Mouse (Mus musculus): ENCODE results near the gene Sergef. TPM values are rescaled to one million over a fixed set of nuclear protein-coding genes. Genes with fewer than 3 reads are reported as not detected.
"Not testable (repeated sequence)": the region's sequence is repeated elsewhere in the genome, so short reads cannot be mapped to it uniquely, and the experiment has no call there.

The Sergef gene
- polyA plus RNA-seq, 1 experiment from 2014 or later, result 9.3 TPM

DNA sequence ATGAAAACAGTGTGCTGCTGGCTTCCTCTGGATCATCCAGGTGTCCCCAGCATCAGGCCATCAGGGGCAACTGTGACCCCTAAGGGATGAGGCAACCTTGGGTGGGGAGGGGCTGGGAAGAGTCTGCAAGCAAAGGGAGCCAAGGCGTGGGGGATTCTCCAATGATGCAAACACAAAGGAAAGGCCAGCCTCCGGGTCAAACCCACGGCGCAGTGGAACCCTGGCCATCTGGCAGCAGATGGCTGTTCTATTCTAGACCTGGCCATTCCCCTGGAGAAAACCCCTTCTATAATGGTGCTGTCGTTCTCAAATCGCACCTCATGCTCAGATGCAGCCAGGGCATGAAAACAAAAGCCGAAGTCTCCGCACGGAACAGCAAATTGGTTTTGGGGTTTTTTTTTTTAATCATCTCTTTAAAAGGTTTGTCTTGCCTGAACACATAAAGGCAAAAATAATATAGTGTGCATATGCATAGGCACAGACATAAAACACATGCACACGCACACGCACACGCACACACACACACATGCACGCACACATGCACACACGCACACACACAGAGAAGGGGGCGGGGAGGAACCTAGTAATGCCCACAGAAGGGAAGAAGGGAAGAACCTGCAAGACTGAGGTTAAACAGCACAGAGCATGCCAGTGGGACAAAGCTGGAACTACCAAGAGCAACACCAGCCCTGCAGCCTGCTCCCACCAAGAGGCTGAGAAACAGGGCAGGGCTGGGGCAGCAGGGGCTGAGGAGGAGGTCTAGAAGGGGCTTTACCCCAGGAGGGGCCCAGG is 66.6 kb downstream of the Sergef start:
- H3K9ac ChIP-seq, result no peak overlapping the region
- no peaks in the 10 kb centered on the region for H3K4me1 ChIP-seq (replicated peaks)
- no peak overlapping the region for H3K4me2 ChIP-seq
- WGBS, result 77% methylated on average over 15 of the region's 15 CpGs
- no peaks in the 10 kb centered on the region for H3K27me3 ChIP-seq
- ATAC-seq (replicated peaks; ENCODE audit: insufficient number of reproducible peaks, insufficient read depth, low FRiP score, low read depth), result no peak
- H3K4me3 ChIP-seq, result no peak overlapping the region
- H3K36me3 ChIP-seq, result no peaks in the 10 kb centered on the region
- H3K27ac ChIP-seq, result no peak overlapping the region
- no peaks in the 10 kb centered on the region for H3K9me3 ChIP-seq (replicated peaks)

DNA sequence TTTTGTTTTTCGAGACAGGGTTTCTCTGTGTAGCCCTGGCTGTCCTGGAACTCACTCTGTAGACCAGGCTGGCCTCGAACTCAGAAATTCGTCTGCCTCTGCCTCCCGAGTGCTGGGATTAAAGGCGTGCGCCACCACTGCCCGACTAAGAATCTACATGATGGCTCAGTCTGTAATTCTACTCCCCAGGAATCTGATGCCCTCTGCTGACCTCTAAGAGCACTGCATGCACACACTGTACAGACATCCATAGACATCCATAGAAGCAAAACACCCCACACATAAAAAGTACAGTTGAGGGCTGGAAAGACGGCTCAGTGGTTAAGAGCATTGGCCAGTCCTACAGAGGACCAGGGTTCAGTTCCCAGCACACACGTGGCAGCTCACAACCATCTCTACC is 70.1 kb downstream of the Sergef start:
- H3K9ac ChIP-seq; ATAC-seq (replicated peaks; ENCODE audit: insufficient number of reproducible peaks, insufficient read depth, low FRiP score, low read depth); H3K27me3 ChIP-seq; H3K4me2 ChIP-seq; H3K4me3 ChIP-seq; H3K27ac ChIP-seq; H3K4me1 ChIP-seq (replicated peaks); H3K36me3 ChIP-seq; H3K9me3 ChIP-seq (replicated peaks): not testable (repeated sequence)
- WGBS, result 66% methylated on average over 9 of the region's 9 CpGs

DNA sequence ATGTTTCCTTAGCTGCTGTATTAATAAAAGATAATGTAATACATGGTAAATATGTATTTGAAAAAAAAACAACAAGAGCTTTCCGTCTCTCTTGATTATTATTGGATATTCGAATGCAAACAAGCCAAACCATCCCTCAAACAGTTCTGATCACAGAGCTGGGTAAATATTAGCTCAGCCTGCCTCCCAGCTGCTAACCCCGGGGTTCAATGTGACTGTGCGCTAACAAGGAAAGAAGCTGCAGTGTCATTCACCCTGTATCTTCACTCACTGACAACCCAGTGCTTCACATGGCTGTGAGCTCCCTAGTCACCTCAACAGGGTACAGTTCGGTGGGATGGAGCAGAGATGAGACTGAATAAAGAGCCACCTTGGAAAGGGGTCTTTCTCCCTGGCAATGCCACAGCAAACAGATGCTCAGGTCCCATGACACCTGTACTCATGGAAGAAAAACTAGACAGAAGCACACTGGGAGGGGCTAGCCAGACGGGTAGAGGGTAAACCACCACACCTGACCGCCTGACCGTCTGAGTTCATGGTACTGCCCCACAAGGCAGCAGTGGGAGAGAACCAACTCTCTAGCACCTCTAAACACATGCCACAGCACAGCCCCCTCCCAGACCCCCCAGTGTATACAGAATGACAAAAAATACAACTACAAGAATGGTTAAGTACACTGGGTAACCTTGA is 73.1 kb downstream of the Sergef start:
- no peak overlapping the region for H3K4me3 ChIP-seq
- H3K9ac ChIP-seq, result no peak overlapping the region
- H3K4me1 ChIP-seq (replicated peaks), result no peaks in the 10 kb centered on the region
- no peak for ATAC-seq (replicated peaks; ENCODE audit: insufficient number of reproducible peaks, insufficient read depth, low FRiP score, low read depth)
- no peak overlapping the region for H3K4me2 ChIP-seq
- H3K27ac ChIP-seq, result no peak overlapping the region
- no peaks in the 10 kb centered on the region for H3K9me3 ChIP-seq (replicated peaks)
- H3K27me3 ChIP-seq, result no peaks in the 10 kb centered on the region
- H3K36me3 ChIP-seq, result no peaks in the 10 kb centered on the region
- WGBS, result 85% methylated on average over 8 of the region's 8 CpGs

GRCm38 (mm10) chr7:46565374-46565773 is 74.2 kb downstream of the Sergef start:
- 94% methylated on average over 7 of the region's 7 CpGs for WGBS
- no peak overlapping the region for H3K4me2 ChIP-seq
- no peak overlapping the region for H3K27ac ChIP-seq
- H3K9ac ChIP-seq, result no peak overlapping the region
- no peak for ATAC-seq (replicated peaks; ENCODE audit: insufficient number of reproducible peaks, insufficient read depth, low FRiP score, low read depth)
- no peaks in the 10 kb centered on the region for H3K27me3 ChIP-seq
- H3K36me3 ChIP-seq, result no peaks in the 10 kb centered on the region
- no peak overlapping the region for H3K4me3 ChIP-seq
- no peaks in the 10 kb centered on the region for H3K9me3 ChIP-seq (replicated peaks)
- H3K4me1 ChIP-seq (replicated peaks), result no peaks in the 10 kb centered on the region

DNA sequence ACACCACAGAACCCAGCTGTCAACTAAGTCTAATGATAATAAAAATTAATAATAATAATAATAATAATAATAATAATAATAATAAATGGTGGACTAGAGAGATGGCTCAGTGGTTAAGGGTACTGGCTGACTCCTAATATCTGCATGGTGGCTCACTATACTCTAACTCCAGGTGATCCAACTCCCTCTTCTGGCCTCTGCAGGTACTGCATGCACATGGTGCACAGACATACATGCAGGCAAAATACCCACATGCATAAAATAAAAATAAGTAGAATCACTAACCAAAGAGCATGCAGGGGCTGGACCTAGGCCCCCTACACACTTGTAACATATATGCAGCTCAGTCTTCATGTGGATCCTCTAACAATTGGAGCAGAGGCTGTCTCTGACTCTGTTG is 75.8 kb downstream of the Sergef start:
- peaks cover 8% of the 10 kb centered on the region; the same call in 1 of the 2 replicates for H3K4me1 ChIP-seq (replicated peaks)
- no peak overlapping the region for H3K4me3 ChIP-seq
- H3K9ac ChIP-seq, result no peak overlapping the region
- no peaks in the 10 kb centered on the region for H3K9me3 ChIP-seq (replicated peaks)
- no peaks in the 10 kb centered on the region for H3K27me3 ChIP-seq
- H3K27ac ChIP-seq, result no peak overlapping the region
- no peaks in the 10 kb centered on the region for H3K36me3 ChIP-seq
- H3K4me2 ChIP-seq, result no peak overlapping the region
- no peak for ATAC-seq (replicated peaks; ENCODE audit: insufficient number of reproducible peaks, insufficient read depth, low FRiP score, low read depth)

- Histone ChIP-seq H3K4me2 (no peak overlapping the region), H3K4me1 (replicated peaks) (peaks cover 8% of the 10 kb centered on the region; the same call in 1 of the 2 replicates), H3K9ac (no peak overlapping the region), H3K4me3 (no peak overlapping the region), H3K27ac (no peak overlapping the region), H3K9me3 (replicated peaks) (no peaks in the 10 kb centered on the region), H3K27me3 (no peaks in the 10 kb centered on the region), H3K36me3 (no peaks in the 10 kb centered on the region)
- no peak for ATAC-seq (replicated peaks; ENCODE audit: insufficient number of reproducible peaks, insufficient read depth, low FRiP score, low read depth)
- WGBS, result 83% methylated on average over 2 of the region's 2 CpGs
Observed at GRCm38 (mm10) chr7:46560061-46560460, 79.5 kb downstream of the Sergef start.

DNA sequence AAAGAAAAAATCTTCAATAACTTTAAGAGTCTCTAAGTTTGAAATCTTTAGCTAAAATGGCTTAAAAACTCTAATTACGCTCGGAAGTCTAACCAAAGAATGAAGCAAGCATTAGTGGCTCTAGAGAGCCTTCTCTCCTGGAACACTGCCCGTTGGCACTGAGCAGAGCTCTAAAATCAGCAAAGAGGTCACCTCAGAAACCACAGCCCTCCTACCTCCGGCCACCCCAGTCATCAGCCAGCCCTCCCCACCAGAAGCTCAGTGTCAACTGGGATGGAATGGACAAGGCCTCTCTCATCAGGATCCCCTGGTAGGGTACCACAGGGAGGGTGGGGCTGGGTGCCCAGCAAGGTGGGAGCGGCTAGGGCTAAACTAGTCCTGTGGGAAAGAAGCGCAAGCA is 80.0 kb downstream of the Sergef start:
- no peak overlapping the region for H3K4me2 ChIP-seq
- ATAC-seq (replicated peaks; ENCODE audit: insufficient number of reproducible peaks, insufficient read depth, low FRiP score, low read depth), result no peak
- WGBS, result 72% methylated on average over 6 of the region's 6 CpGs
- H3K9ac ChIP-seq, result no peak overlapping the region
- H3K27me3 ChIP-seq, result no peaks in the 10 kb centered on the region
- no peak overlapping the region for H3K27ac ChIP-seq
- no peaks in the 10 kb centered on the region for H3K36me3 ChIP-seq
- peaks cover 8% of the 10 kb centered on the region; the same call in 1 of the 2 replicates for H3K4me1 ChIP-seq (replicated peaks)
- no peak overlapping the region for H3K4me3 ChIP-seq
- H3K9me3 ChIP-seq (replicated peaks), result no peaks in the 10 kb centered on the region

DNA sequence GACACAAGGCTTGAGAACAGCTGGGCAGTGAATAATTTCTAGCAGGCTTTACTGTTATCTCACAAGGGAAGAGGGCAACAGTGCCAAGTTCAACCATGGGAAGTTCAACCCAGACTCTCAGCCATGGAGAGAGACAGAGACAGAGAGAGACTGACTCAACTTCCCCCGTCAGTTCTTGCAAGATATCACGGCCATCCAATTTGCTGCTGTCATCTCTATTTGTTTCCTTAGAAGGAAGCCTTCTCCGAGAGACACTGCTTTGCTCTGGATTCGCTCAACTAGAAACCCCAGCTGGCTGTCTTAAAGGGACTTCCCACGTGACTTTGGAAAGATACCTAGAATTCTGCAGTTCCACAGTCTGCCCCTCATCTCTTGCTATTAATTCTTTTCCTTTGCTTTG is 80.6 kb downstream of the Sergef start:
- no peaks in the 10 kb centered on the region for H3K36me3 ChIP-seq
- H3K27me3 ChIP-seq, result no peaks in the 10 kb centered on the region
- H3K27ac ChIP-seq, result no peak overlapping the region
- no peak overlapping the region for H3K4me2 ChIP-seq
- no peaks in the 10 kb centered on the region for H3K9me3 ChIP-seq (replicated peaks)
- no peak overlapping the region for H3K4me3 ChIP-seq
- H3K9ac ChIP-seq, result no peak overlapping the region
- WGBS, result 70% methylated on average over 5 of the region's 5 CpGs
- ATAC-seq (replicated peaks; ENCODE audit: insufficient number of reproducible peaks, insufficient read depth, low FRiP score, low read depth), result no peak
- H3K4me1 ChIP-seq (replicated peaks), result peaks cover 8% of the 10 kb centered on the region; the same call in 1 of the 2 replicates

DNA sequence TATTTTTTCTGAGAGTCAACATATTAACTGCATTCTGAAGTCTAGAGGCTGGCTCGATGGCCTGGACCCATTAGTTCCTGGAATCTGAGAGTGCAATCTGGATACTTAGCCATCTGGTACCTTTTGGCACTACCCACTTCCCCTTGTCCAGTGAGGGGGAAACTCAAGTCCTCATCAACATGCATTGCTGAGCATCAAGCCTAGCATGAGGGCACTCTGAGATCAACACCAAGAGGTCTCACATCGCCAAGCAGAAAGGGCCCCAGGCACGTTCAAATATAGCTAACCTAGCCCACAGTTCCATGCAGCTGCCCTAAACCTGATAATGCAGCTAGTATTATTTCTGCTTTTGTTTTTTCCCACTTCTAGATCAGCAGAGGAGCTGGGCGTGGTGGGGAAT is 81.6 kb downstream of the Sergef start:
- no peaks in the 10 kb centered on the region for H3K9me3 ChIP-seq (replicated peaks)
- no peak overlapping the region for H3K4me3 ChIP-seq
- WGBS, result 82% methylated on average over 4 of the region's 4 CpGs
- no peak overlapping the region for H3K27ac ChIP-seq
- peaks cover 8% of the 10 kb centered on the region for H3K4me1 ChIP-seq (replicated peaks)
- H3K9ac ChIP-seq, result no peak overlapping the region
- no peak overlapping the region for H3K4me2 ChIP-seq
- ATAC-seq (replicated peaks; ENCODE audit: insufficient number of reproducible peaks, insufficient read depth, low FRiP score, low read depth), result no peak
- H3K36me3 ChIP-seq, result no peaks in the 10 kb centered on the region
- H3K27me3 ChIP-seq, result no peaks in the 10 kb centered on the region

DNA sequence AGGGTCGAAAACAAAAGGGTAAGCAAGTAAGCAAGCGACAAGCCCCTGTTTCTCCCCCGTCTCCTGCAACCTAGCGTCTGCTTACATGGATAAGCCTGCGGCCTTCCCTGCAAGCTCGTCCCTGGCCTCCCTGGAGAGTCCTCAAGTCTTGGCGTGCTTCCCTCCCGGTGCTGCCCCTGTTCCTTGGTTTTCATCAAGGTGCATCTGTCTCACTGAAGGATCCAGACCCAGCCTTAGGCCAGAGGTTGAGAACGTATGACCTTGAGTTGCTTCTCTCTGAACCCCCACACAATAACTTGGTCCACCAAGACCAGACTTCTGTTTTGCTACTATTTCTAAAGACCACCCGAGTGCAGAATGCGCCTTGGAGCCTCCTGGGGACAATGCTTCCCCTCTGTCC is 82.2 kb downstream of the Sergef start:
- H3K9ac ChIP-seq, result no peak overlapping the region
- H3K9me3 ChIP-seq (replicated peaks), result no peaks in the 10 kb centered on the region
- no peaks in the 10 kb centered on the region for H3K36me3 ChIP-seq
- H3K4me2 ChIP-seq, result no peak overlapping the region
- no peak overlapping the region for H3K27ac ChIP-seq
- H3K4me1 ChIP-seq (replicated peaks), result peaks cover 8% of the 10 kb centered on the region
- H3K4me3 ChIP-seq, result no peak overlapping the region
- 77% methylated on average over 11 of the region's 11 CpGs for WGBS
- no peak for ATAC-seq (replicated peaks; ENCODE audit: insufficient number of reproducible peaks, insufficient read depth, low FRiP score, low read depth)
- H3K27me3 ChIP-seq, result no peaks in the 10 kb centered on the region

GRCm38 (mm10) chr7:46556358-46557118 is 83.1 kb downstream of the Sergef start:
- 84% methylated on average over 13 of the region's 13 CpGs for WGBS
- H3K36me3 ChIP-seq, result no peaks in the 10 kb centered on the region
- H3K27me3 ChIP-seq, result no peaks in the 10 kb centered on the region
- H3K4me3 ChIP-seq, result no peak overlapping the region
- H3K9ac ChIP-seq, result no peak overlapping the region
- no peak for ATAC-seq (replicated peaks; ENCODE audit: insufficient number of reproducible peaks, insufficient read depth, low FRiP score, low read depth)
- H3K4me2 ChIP-seq, result no peak overlapping the region
- H3K4me1 ChIP-seq (replicated peaks), result peaks cover 13% of the 10 kb centered on the region
- H3K9me3 ChIP-seq (replicated peaks), result no peaks in the 10 kb centered on the region
- H3K27ac ChIP-seq, result no peak overlapping the region
